Mouse (Mus musculus): ENCODE results near the gene Mrc1.

Mrc1 gene

GRCm38 (mm10) chr2:14249839-14250564 is 20.8 kb downstream of the Mrc1 start:
- no peak for DNase-seq

GRCm38 (mm10) chr2:14251938-14252337 is 22.7 kb downstream of the Mrc1 start:
- no peak for DNase-seq

GRCm38 (mm10) chr2:14258345-14258850 is 29.2 kb downstream of the Mrc1 start:
- no peak for DNase-seq

GRCm38 (mm10) chr2:14262090-14262489 is 32.9 kb downstream of the Mrc1 start:
- no peak for DNase-seq

GRCm38 (mm10) chr2:14269160-14269559 is 40.0 kb downstream of the Mrc1 start:
- DNase-seq: no peak

GRCm38 (mm10) chr2:14272088-14272487 is 42.9 kb downstream of the Mrc1 start:
- DNase-seq: no peak

GRCm38 (mm10) chr2:14275796-14276195 is 46.6 kb downstream of the Mrc1 start:
- DNase-seq: no peak

GRCm38 (mm10) chr2:14279256-14279655 is 50.1 kb downstream of the Mrc1 start:
- no peak for DNase-seq

- no peak for DNase-seq
Observed at GRCm38 (mm10) chr2:14279795-14280194, 50.6 kb downstream of the Mrc1 start.

GRCm38 (mm10) chr2:14295334-14295733 is 66.1 kb downstream of the Mrc1 start:
- peak; percentile 91 for DNase-seq

- no peak for DNase-seq
Observed at GRCm38 (mm10) chr2:14312505-14313380, 83.6 kb downstream of the Mrc1 start.

- DNase-seq: no peak
Observed at GRCm38 (mm10) chr2:14315113-14315512, 85.9 kb downstream of the Mrc1 start.

GRCm38 (mm10) chr2:14341652-14342308 is 112.6 kb downstream of the Mrc1 start:
- peak; percentile 90 for DNase-seq

GRCm38 (mm10) chr2:14342309-14342839 is 113.2 kb downstream of the Mrc1 start:
- DNase-seq: no peak

Data from kidney, postnatal 14 days (tissue).